Mouse (Mus musculus) embryo, embryonic 10.5 days (tissue): ENCODE data around the gene Mamdc4.
"Not testable (repeated sequence)": the region's sequence is repeated elsewhere in the genome, so short reads cannot be mapped to it uniquely, and the experiment has no call there.

ENCODE experiments used
- DNase-seq: peaks from one replicate; pipeline ENCODE4 v3.0.0-alpha.2; 2015; ENCODE audit warnings: low spot score

Gene Mamdc4

GRCm38 (mm10) chr2:25560551-25560950, 14.1 kb downstream of the Mamdc4 start:
- DNase-seq = no peak

- no peak for DNase-seq
Observed at GRCm38 (mm10) chr2:25558774-25559173, 15.9 kb downstream of the Mamdc4 start.

- no peak for DNase-seq
Observed at GRCm38 (mm10) chr2:25557964-25558360, 16.7 kb downstream of the Mamdc4 start.

- peak; percentile 96 for DNase-seq
Observed at GRCm38 (mm10) chr2:25557221-25557963, 17.3 kb downstream of the Mamdc4 start, which contains the start of gene Edf1. TSS of gene Edf1 (plus strand) at chr2:25557847.

GRCm38 (mm10) chr2:25556296-25556695, 18.3 kb downstream of the Mamdc4 start:
- DNase-seq = no peak

- not testable (repeated sequence) for DNase-seq
Observed at GRCm38 (mm10) chr2:25555479-25555878, 19.2 kb downstream of the Mamdc4 start.

- not testable (repeated sequence) for DNase-seq
Observed at GRCm38 (mm10) chr2:25553171-25553786, 21.4 kb downstream of the Mamdc4 start.

GRCm38 (mm10) chr2:25551186-25551585, 23.5 kb downstream of the Mamdc4 start:
- DNase-seq = peak; percentile 64

- DNase-seq = no peak
Observed at GRCm38 (mm10) chr2:25549021-25549991, 25.3 kb downstream of the Mamdc4 start.

GRCm38 (mm10) chr2:25546811-25547491, 27.7 kb downstream of the Mamdc4 start, which contains the start of gene Traf2:
TSS of gene Traf2 (minus strand) at chr2:25546940.
- peak; percentile 99 for DNase-seq

GRCm38 (mm10) chr2:25545996-25546810, 28.4 kb downstream of the Mamdc4 start:
- no peak for DNase-seq

- DNase-seq = no peak
Observed at GRCm38 (mm10) chr2:25541644-25542367, 32.8 kb downstream of the Mamdc4 start.

GRCm38 (mm10) chr2:25540541-25540948, 34.1 kb downstream of the Mamdc4 start:
- no peak for DNase-seq

GRCm38 (mm10) chr2:25536531-25536930, 38.1 kb downstream of the Mamdc4 start:
- DNase-seq = no peak

GRCm38 (mm10) chr2:25534866-25535182, 39.8 kb downstream of the Mamdc4 start:
- no peak for DNase-seq

- DNase-seq = no peak
Observed at GRCm38 (mm10) chr2:25534178-25534865, 40.3 kb downstream of the Mamdc4 start.

- DNase-seq = no peak
Observed at GRCm38 (mm10) chr2:25533707-25534106, 40.9 kb downstream of the Mamdc4 start.

GRCm38 (mm10) chr2:25526510-25527302, 47.9 kb downstream of the Mamdc4 start:
- DNase-seq = no peak
